13 mouse cellular contexts compared by ENCODE assay signal in the genomic region with DNA sequence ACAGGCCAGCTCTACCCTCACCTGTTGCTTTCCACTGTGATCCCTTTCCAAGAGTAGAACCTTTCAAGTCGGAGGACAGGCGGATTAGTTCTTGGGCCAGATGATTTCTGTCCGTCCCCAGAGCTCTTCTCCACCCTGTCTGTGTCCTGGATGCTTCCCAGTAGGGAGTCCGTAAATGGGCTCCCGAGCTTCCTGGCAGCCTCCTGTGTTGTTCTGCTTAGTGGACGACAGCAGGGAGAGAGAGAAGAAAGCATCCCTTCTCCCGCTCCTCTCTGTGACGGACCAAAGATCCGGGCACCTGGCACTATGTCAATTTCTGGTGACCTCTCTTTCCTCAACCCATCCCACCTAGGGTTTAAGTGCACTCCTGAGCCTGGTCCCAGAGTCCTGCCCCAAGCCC. TPM values are rescaled to one million over a fixed set of nuclear protein-coding genes. Genes with fewer than 3 reads are reported as not detected.
DNase-seq lines count a peak whose midpoint lies in the region; ATAC-seq lines count a peak whose summit lies in the region.
"Had no signal": no experiment of that assay in that cellular context is flagged by ENCODE, and none has a peak within 500 bp of the region (broad histone marks: within the 10 kb centered on the region; RNA-seq: fewer than 3 reads in every experiment).

No protein-coding gene starts in this region.

- no peak overlapping the region for H3K9ac ChIP-seq in heart, embryonic 11.5 days (ENCODE audit: low read depth, low read length)
- H3K9ac ChIP-seq in heart, embryonic 16.5 days (ENCODE audit: low read length), result peak overlapping the region; percentile 26; the same call in 1 of the 2 replicates
- no peak overlapping the region for H3K9ac ChIP-seq in stomach, embryonic 14.5 days (replicated peaks; ENCODE audit: low read depth, low read length)
- H3K9ac ChIP-seq: forebrain, postnatal 0 days; hindbrain, embryonic 13.5 days; liver, embryonic 14.5 days; midbrain, embryonic 13.5 days had no signal

- intact Hi-C loops in heart, postnatal 25 days (cut with DNase I), result loop anchor here (5.0 to 10.0 kb wide), 2 partner anchors 48 to 59 kb away; a partner anchor contains a TSS

- WGBS in heart, embryonic 11.5 days (ENCODE audit: insufficient replicate concordance), result 42% methylated on average over 9 of the region's 9 CpGs
- WGBS in heart, embryonic 16.5 days, result 42% methylated on average over 9 of the region's 9 CpGs
- 36% methylated on average over 9 of the region's 9 CpGs for WGBS in stomach, embryonic 14.5 days

- H3K4me2 ChIP-seq in heart, embryonic 11.5 days, result no peak overlapping the region
- peak overlapping the region; percentile 17; the same call in 1 of the 2 replicates for H3K4me2 ChIP-seq in heart, embryonic 16.5 days (ENCODE audit: low read depth, low read length)
- 0 out of 2 replicates have a peak overlapping the region, but pooled peaks have one; percentile 2 for H3K4me2 ChIP-seq in stomach, embryonic 14.5 days (replicated peaks; ENCODE audit: low read depth, low read length)
- H3K4me2 ChIP-seq: hindbrain, embryonic 13.5 days; midbrain, embryonic 13.5 days had no signal

- H3K27me3 ChIP-seq in heart, embryonic 11.5 days (ENCODE audit: control insufficient read depth, insufficient read depth, low read length), result no peaks in the 10 kb centered on the region
- H3K27me3 ChIP-seq in heart, embryonic 16.5 days (ENCODE audit: control insufficient read depth, insufficient read depth, low read length), result no peaks in the 10 kb centered on the region
- H3K27me3 ChIP-seq in stomach, embryonic 14.5 days (ENCODE audit: control insufficient read depth, insufficient read depth, low read length), result no peaks in the 10 kb centered on the region
- H3K27me3 ChIP-seq: hindbrain, embryonic 13.5 days had no signal

- no peak for DNase-seq in heart, postnatal 25 days (ENCODE audit: low spot score)
- DNase-seq in lung, postnatal 36 days, result peak; percentile 42
- no peak for DNase-seq in lung, postnatal 10 days
- no peak for DNase-seq in retina, embryonic 14.5 days (ENCODE audit: low spot score)
- DNase-seq in urinary bladder, postnatal 4 days (ENCODE audit: low spot score in 2 of 2), result no peak
- DNase-seq: forebrain, postnatal 0 days had no signal

- H3K9me3 ChIP-seq in heart, embryonic 11.5 days (replicated peaks; ENCODE audit: control insufficient read depth, low read length), result no peaks in the 10 kb centered on the region
- H3K9me3 ChIP-seq in heart, embryonic 16.5 days (replicated peaks; ENCODE audit: control insufficient read depth, low read length), result no peaks in the 10 kb centered on the region
- H3K9me3 ChIP-seq in stomach, embryonic 14.5 days (ENCODE audit: control insufficient read depth, low read depth, low read length), result no peaks in the 10 kb centered on the region
- H3K9me3 ChIP-seq: hindbrain, embryonic 13.5 days had no signal

- no peaks in the 10 kb centered on the region for H3K36me3 ChIP-seq in heart, embryonic 11.5 days (ENCODE audit: control insufficient read depth, insufficient read depth, low read length)
- H3K36me3 ChIP-seq in heart, embryonic 16.5 days (ENCODE audit: control insufficient read depth, insufficient read depth), result no peaks in the 10 kb centered on the region
- no peaks in the 10 kb centered on the region; the same call in 1 of the 2 replicates for H3K36me3 ChIP-seq in stomach, embryonic 14.5 days (ENCODE audit: control insufficient read depth, insufficient read depth, low read length)
- H3K36me3 ChIP-seq: hindbrain, embryonic 13.5 days; midbrain, embryonic 13.5 days had no signal

- peaks cover 52% of the 10 kb centered on the region for H3K4me1 ChIP-seq in heart, embryonic 11.5 days (ENCODE audit: control insufficient read depth, insufficient read depth, low read length)
- peaks cover 50% of the 10 kb centered on the region for H3K4me1 ChIP-seq in heart, embryonic 16.5 days (ENCODE audit: control insufficient read depth, insufficient read depth, low read length)
- peaks cover 30% of the 10 kb centered on the region for H3K4me1 ChIP-seq in stomach, embryonic 14.5 days (ENCODE audit: control insufficient read depth, insufficient read depth, low read length)

- ATAC-seq in heart, embryonic 11.5 days (replicated peaks; ENCODE audit: insufficient number of reproducible peaks, low FRiP score, low TSS enrichment), result 0 out of 2 replicates have a peak, but pooled peaks have one; percentile 14
- no peak for ATAC-seq in heart, embryonic 16.5 days (replicated peaks; ENCODE audit: extremely low read depth, insufficient read depth, low FRiP score)
- no peak for ATAC-seq in stomach, embryonic 14.5 days (ENCODE audit: insufficient number of reproducible peaks, insufficient read depth, low FRiP score, low read depth)
- ATAC-seq: forebrain, postnatal 0 days; midbrain, embryonic 13.5 days had no signal

- H3K4me3 ChIP-seq in heart, embryonic 11.5 days (ENCODE audit: low read depth, low read length), result no peak overlapping the region
- H3K4me3 ChIP-seq in heart, embryonic 16.5 days (ENCODE audit: low read length), result no peak overlapping the region
- no peak overlapping the region for H3K4me3 ChIP-seq in stomach, embryonic 14.5 days (ENCODE audit: low read depth, low read length)
- H3K4me3 ChIP-seq: hindbrain, embryonic 13.5 days; midbrain, embryonic 13.5 days had no signal

- peak overlapping the region; percentile 75; the same call in 1 of the 2 replicates for H3K27ac ChIP-seq in heart, embryonic 11.5 days (ENCODE audit: low read depth, low read length)
- H3K27ac ChIP-seq in heart, embryonic 16.5 days (ENCODE audit: low read length), result peak overlapping the region; percentile 80
- peak overlapping the region; percentile 72; the same call in 1 of the 2 replicates for H3K27ac ChIP-seq in stomach, embryonic 14.5 days (ENCODE audit: low read length)
- H3K27ac ChIP-seq: hindbrain, embryonic 13.5 days; liver, embryonic 14.5 days; midbrain, embryonic 13.5 days had no signal

RNA-seq across cellular contexts. Expression of a gene that starts 49.5 kb away (rescaled TPM):
- 8.5 and 10.5 TPM in 2 replicates for polyA plus RNA-seq in heart, embryonic 11.5 days (2014; fragmentation: Nextera tagmentation; extraction: Ambion mirVana)
- 10 to 100 TPM; 10.1 to 12.7 TPM for total RNA-seq in heart, postnatal 25 days (2021)
- polyA plus RNA-seq in heart, embryonic 16.5 days (2015; fragmentation: Nextera tagmentation; extraction: Ambion mirVana), result 8.1 and 9.3 TPM in 2 replicates
- polyA plus RNA-seq in stomach, embryonic 14.5 days (2014; fragmentation: Nextera tagmentation; extraction: Ambion mirVana), result 26.6 and 26.7 TPM in 2 replicates
- total RNA-seq: CH12.LX had no signal
